Mouse (Mus musculus): Measurements from ENCODE around the gene Proser3.

Proser3 gene

GRCm38 (mm10) chr7:30552102-30553020 lies at the start of gene Proser3, which contains the start of gene Hspb6:
Gene Proser3, minus strand, starts transcription at chr7:30552299.
Gene Hspb6, plus strand, starts transcription at chr7:30552178.
- DNase-seq (ENCODE audit: low spot score): peak; percentile 80

GRCm38 (mm10) chr7:30600651-30601050 lies 48.6 kb upstream of the Proser3 start:
- no peak for DNase-seq (ENCODE audit: low spot score)

GRCm38 (mm10) chr7:30599933-30600353 lies 47.8 kb upstream of the Proser3 start:
- peak; percentile 66 for DNase-seq (ENCODE audit: low spot score)

- no peak for DNase-seq (ENCODE audit: low spot score)
Measured at GRCm38 (mm10) chr7:30598786-30599185, 46.7 kb upstream of the Proser3 start, which contains the start of gene Zbtb32. Gene Zbtb32, minus strand, starts transcription at chr7:30598909.

GRCm38 (mm10) chr7:30596811-30597210 lies 44.7 kb upstream of the Proser3 start:
- no peak for DNase-seq (ENCODE audit: low spot score)

GRCm38 (mm10) chr7:30596093-30596492 lies 44.0 kb upstream of the Proser3 start:
- DNase-seq (ENCODE audit: low spot score): no peak

GRCm38 (mm10) chr7:30594510-30595024 lies 42.5 kb upstream of the Proser3 start:
- no peak for DNase-seq (ENCODE audit: low spot score)

- DNase-seq (ENCODE audit: low spot score): no peak
Measured at GRCm38 (mm10) chr7:30593579-30594509, 41.7 kb upstream of the Proser3 start.

- no peak for DNase-seq (ENCODE audit: low spot score)
Measured at GRCm38 (mm10) chr7:30592772-30593423, 40.8 kb upstream of the Proser3 start.

GRCm38 (mm10) chr7:30591605-30591951 lies 39.5 kb upstream of the Proser3 start:
- no peak for DNase-seq (ENCODE audit: low spot score)

GRCm38 (mm10) chr7:30590927-30591604 lies 39.0 kb upstream of the Proser3 start:
- DNase-seq (ENCODE audit: low spot score): no peak

GRCm38 (mm10) chr7:30589435-30590301 lies 37.6 kb upstream of the Proser3 start:
- peak; percentile 54 for DNase-seq (ENCODE audit: low spot score)

- DNase-seq (ENCODE audit: low spot score): peak; percentile 87
Measured at GRCm38 (mm10) chr7:30588676-30589434, 36.8 kb upstream of the Proser3 start, which contains the start of gene Kmt2b. Gene Kmt2b, minus strand, starts transcription at chr7:30588726.

- no peak for DNase-seq (ENCODE audit: low spot score)
Measured at GRCm38 (mm10) chr7:30587842-30588667, 36.0 kb upstream of the Proser3 start.

- DNase-seq (ENCODE audit: low spot score): no peak
Measured at GRCm38 (mm10) chr7:30586455-30587020, 34.4 kb upstream of the Proser3 start.

GRCm38 (mm10) chr7:30585170-30585569 lies 33.1 kb upstream of the Proser3 start:
- no peak for DNase-seq (ENCODE audit: low spot score)

- no peak for DNase-seq (ENCODE audit: low spot score)
Measured at GRCm38 (mm10) chr7:30584339-30584738, 32.2 kb upstream of the Proser3 start.

- no peak for DNase-seq (ENCODE audit: low spot score)
Measured at GRCm38 (mm10) chr7:30581547-30581946, 29.4 kb upstream of the Proser3 start.

Measured in urinary bladder, postnatal 10 days (tissue).